Mouse (Mus musculus) forebrain, embryonic 10.5 days (tissue): ENCODE measurements around the gene Slc22a12. TPM values are rescaled to one million over a fixed set of nuclear protein-coding genes. Genes with fewer than 3 reads are reported as not detected.

ENCODE experiments used
- DNase-seq: peaks from one replicate; pipeline ENCODE4 v3.0.0-alpha.2; 2017; ENCODE audit warnings: low spot score; ENCODE audit errors: extremely low spot score
- H3K27ac ChIP-seq: fragments of 300-500 bp; sonication (generic); 2 replicates; pipeline ENCODE4 v1.5.1; 2016; ENCODE audit warnings: mild to moderate bottlenecking
- H3K27me3 ChIP-seq: fragments of 300-500 bp; sonication (generic); 2 replicates; pipeline ENCODE4 v1.6.1; 2016; ENCODE audit warnings: mild to moderate bottlenecking; ENCODE audit not compliant: poor library complexity, severe bottlenecking
- H3K36me3 ChIP-seq: fragments of 300-500 bp; sonication (generic); replicated peaks from 2 replicates; pipeline ENCODE4 v1.6.1; 2016; ENCODE audit warnings: mild to moderate bottlenecking, moderate library complexity
- H3K4me1 ChIP-seq: fragments of 300-500 bp; sonication (generic); 2 replicates; pipeline ENCODE4 v1.6.1; 2016
- H3K4me3 ChIP-seq: fragments of 300-500 bp; sonication (generic); 2 replicates; pipeline ENCODE4 v1.5.1; 2016; ENCODE audit warnings: mild to moderate bottlenecking, moderate library complexity
- H3K9me3 ChIP-seq: fragments of 300-500 bp; sonication (generic); 2 replicates; pipeline ENCODE4 v1.6.1; 2016; ENCODE audit warnings: mild to moderate bottlenecking, moderate library complexity
- WGBS: fragments of 180-500 bp; shearing (Covaris S2); methylation state at CpG from one replicate; pipeline ENCODE4 v1.1.7; 2016; 5-methylcytosine and 5-hydroxymethylcytosine counted together
- microRNA-seq: library from miRNA; unstranded; fragments of <30 nt; microRNA quantifications from one replicate; pipeline ENCODE4, GENCODE M21; 2017
- polyA plus RNA-seq: library from polyadenylated mRNA; unstranded; fragments of >200 nt; fragmentation: Nextera tagmentation; extraction: Ambion mirVana; gene quantifications from 2 replicates; pipeline ENCODE4 v1.2.1, GENCODE M21; 2016

The Slc22a12 gene
- polyA plus RNA-seq, 1 experiment from 2014 or later: not detected

- 74% methylated on average over 18 of the region's 18 CpGs for WGBS
- no peak for DNase-seq
- no peak overlapping the region for H3K4me3 ChIP-seq
- no peaks in the 10 kb centered on the region for H3K36me3 ChIP-seq
- no peaks in the 10 kb centered on the region for H3K9me3 ChIP-seq
- H3K27me3 ChIP-seq: peaks cover 99% of the 10 kb centered on the region
- H3K27ac ChIP-seq: no peak overlapping the region
- H3K4me1 ChIP-seq: peaks cover 57% of the 10 kb centered on the region
Observed at GRCm38 (mm10) chr19:6494504-6495170, 48.2 kb downstream of the Slc22a12 start.

- Histone ChIP-seq H3K4me1 (peaks cover 51% of the 10 kb centered on the region), H3K36me3 (no peaks in the 10 kb centered on the region), H3K27ac (no peak overlapping the region), H3K27me3 (peaks cover 96% of the 10 kb centered on the region), H3K9me3 (no peaks in the 10 kb centered on the region), H3K4me3 (no peak overlapping the region)
- DNase-seq: no peak
- 71% methylated on average over 7 of the region's 7 CpGs for WGBS
Observed at GRCm38 (mm10) chr19:6494032-6494431, 48.8 kb downstream of the Slc22a12 start.

GRCm38 (mm10) chr19:6493219-6493618 is 49.6 kb downstream of the Slc22a12 start:
- Histone ChIP-seq H3K4me1 (peaks cover 43% of the 10 kb centered on the region), H3K36me3 (no peaks in the 10 kb centered on the region), H3K27me3 (peaks cover 93% of the 10 kb centered on the region), H3K9me3 (no peaks in the 10 kb centered on the region), H3K4me3 (no peak overlapping the region), H3K27ac (no peak overlapping the region)
- no peak for DNase-seq
- 84% methylated on average over 7 of the region's 7 CpGs for WGBS

DNA sequence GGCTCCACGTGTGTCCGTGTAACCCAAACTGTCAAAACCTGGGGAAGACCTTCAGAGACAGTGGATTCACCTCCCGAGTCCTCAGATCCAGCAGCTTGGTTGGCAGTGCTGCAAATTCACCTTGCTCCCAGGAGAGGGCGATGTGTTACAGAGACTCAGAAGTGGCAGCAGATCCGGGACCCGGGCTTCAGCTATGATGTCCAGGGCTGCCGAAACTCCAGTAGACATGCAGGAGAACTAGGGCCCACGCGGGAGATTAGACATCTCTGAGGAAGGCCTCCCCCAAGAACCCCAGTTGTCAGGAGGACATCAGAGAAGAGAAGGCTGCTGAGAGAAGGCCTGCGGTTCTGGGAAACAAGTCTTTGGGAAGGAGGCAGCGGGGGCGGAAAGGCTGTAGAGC is 50.7 kb downstream of the Slc22a12 start:
- WGBS: 27% methylated on average over 12 of the region's 12 CpGs
- H3K36me3 ChIP-seq: no peaks in the 10 kb centered on the region
- no peak overlapping the region for H3K27ac ChIP-seq
- no peak overlapping the region for H3K4me3 ChIP-seq
- H3K4me1 ChIP-seq: peaks cover 39% of the 10 kb centered on the region
- H3K27me3 ChIP-seq: peaks cover 93% of the 10 kb centered on the region
- no peaks in the 10 kb centered on the region for H3K9me3 ChIP-seq
- peak; percentile 71 for DNase-seq

DNA sequence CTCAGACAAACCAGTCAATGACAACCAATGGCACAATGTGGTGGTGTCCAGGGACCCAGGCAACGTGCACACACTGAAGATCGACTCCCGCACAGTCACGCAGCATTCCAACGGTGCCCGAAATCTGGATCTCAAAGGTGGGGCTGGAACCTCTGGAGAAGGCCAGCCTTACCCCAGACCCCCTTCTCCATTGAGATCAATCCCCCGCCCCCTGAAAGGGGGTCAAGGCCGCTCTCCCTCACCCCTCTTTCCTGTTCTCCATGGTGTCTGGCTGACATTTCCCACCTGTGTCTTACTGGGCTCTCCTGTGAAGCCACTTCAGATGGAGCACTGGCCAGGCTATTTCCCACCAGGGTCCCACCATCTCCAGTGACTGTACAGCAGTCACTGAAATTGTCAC is 51.3 kb downstream of the Slc22a12 start:
- Histone ChIP-seq H3K36me3 (no peaks in the 10 kb centered on the region), H3K4me1 (peaks cover 39% of the 10 kb centered on the region), H3K27me3 (peaks cover 87% of the 10 kb centered on the region), H3K27ac (no peak overlapping the region), H3K9me3 (no peaks in the 10 kb centered on the region), H3K4me3 (no peak overlapping the region)
- WGBS: 89% methylated on average over 8 of the region's 8 CpGs
- no peak for DNase-seq

GRCm38 (mm10) chr19:6489030-6489429 is 53.8 kb downstream of the Slc22a12 start:
- no peak overlapping the region for H3K27ac ChIP-seq
- peaks cover 22% of the 10 kb centered on the region for H3K4me1 ChIP-seq
- peak; percentile 86 for DNase-seq
- no peaks in the 10 kb centered on the region for H3K36me3 ChIP-seq
- 0% methylated on average over 4 of the region's 4 CpGs for WGBS
- H3K9me3 ChIP-seq: no peaks in the 10 kb centered on the region
- H3K27me3 ChIP-seq: peaks cover 69% of the 10 kb centered on the region
- no peak overlapping the region for H3K4me3 ChIP-seq

Small RNA genes lying within 50 kb of the gene (microRNA-seq; reads per million reads assigned to microRNA genes)
- gene Gm26460: not detected

Other genes with a start within 250 kb of the Slc22a12 start
- 0.23 and 0.24 TPM in 2 replicates for gene Cdc42bpg, start 236.6 kb downstream of the Slc22a12 start, polyA plus RNA-seq
- 115 and 130 TPM in 2 replicates for gene Men1, start 208.1 kb downstream of the Slc22a12 start, polyA plus RNA-seq
- gene Map4k2, start 201.9 kb downstream of the Slc22a12 start, polyA plus RNA-seq: 12.6 and 14.5 TPM in 2 replicates
- 201 TPM in 2 replicates for gene Sf1, start 179.3 kb downstream of the Slc22a12 start, polyA plus RNA-seq
- gene Pygm, start 158.6 kb downstream of the Slc22a12 start, polyA plus RNA-seq: 0.83 and 2.0 TPM in 2 replicates
- gene Rasgrp2, start 143.7 kb downstream of the Slc22a12 start, polyA plus RNA-seq: 15.6 and 17.0 TPM in 2 replicates
- gene Nrxn2, start 124.3 kb downstream of the Slc22a12 start, polyA plus RNA-seq: 2.8 and 3.1 TPM in 2 replicates